Mouse (Mus musculus): ENCODE measurements around the gene Clip1. TPM values are rescaled to one million over a fixed set of nuclear protein-coding genes. Genes with fewer than 3 reads are reported as not detected.

The Clip1 gene
- polyA plus RNA-seq, 1 experiment from 2014 or later = 65.1 TPM

DNA sequence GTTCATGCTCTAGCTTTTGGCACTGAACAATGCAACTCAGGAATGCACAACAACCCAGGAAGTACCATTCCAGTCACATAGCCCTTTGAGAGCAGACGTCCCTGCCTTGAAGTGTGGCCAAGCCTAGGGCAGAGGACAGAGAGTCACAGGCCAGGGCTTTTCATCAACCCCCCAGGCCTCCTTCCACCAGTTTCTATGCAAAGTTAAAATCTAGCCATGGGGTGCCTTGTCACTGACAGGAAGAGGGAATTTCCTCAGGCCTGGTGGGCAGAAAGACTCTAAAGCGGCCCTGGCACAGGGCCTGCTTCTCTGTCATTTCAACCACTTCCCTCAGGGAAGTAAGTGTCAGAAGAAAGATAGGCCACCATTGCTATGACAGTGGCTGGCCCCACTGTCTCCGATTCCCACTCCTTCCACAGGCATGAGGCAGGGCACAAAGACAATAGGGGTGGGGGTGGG is 77.2 kb downstream of the Clip1 start:
- H3K4me3 ChIP-seq (ENCODE audit: inconsistent target) = no peak overlapping the region
- no peak overlapping the region for H3K27ac ChIP-seq
- WGBS (ENCODE audit: missing documents) = 78% methylated on average over 3 of the region's 3 CpGs
- H3K36me3 ChIP-seq (ENCODE audit: inconsistent target) = peaks cover 73% of the 10 kb centered on the region
- no peaks in the 10 kb centered on the region for H3K79me2 ChIP-seq (ENCODE audit: inconsistent target)

DNA sequence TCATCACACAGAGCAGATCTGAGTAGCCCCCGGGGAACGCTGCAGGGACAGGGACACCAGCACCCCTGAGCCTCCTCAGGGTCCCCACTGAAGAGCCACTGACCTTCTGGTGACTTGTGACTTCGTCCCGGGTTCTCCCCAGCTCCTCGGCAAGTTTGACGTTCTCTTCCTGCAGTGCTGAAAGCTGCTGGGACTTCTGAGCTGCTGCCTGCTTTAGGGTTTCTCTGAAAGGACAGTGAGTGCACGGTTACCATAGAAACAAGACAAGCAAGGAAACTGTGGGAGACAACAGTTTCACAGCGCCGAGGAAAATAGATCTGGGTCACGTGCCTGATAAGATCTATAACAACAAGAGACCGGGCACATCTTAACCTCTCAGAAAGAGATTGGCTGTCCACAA is 80.9 kb downstream of the Clip1 start:
- Histone ChIP-seq H3K4me3 (ENCODE audit: inconsistent target) (no peak overlapping the region), H3K27ac (no peak overlapping the region), H3K36me3 (ENCODE audit: inconsistent target) (peaks cover 75% of the 10 kb centered on the region), H3K79me2 (ENCODE audit: inconsistent target) (no peaks in the 10 kb centered on the region)
- 86% methylated on average over 11 of the region's 11 CpGs for WGBS (ENCODE audit: missing documents)

DNA sequence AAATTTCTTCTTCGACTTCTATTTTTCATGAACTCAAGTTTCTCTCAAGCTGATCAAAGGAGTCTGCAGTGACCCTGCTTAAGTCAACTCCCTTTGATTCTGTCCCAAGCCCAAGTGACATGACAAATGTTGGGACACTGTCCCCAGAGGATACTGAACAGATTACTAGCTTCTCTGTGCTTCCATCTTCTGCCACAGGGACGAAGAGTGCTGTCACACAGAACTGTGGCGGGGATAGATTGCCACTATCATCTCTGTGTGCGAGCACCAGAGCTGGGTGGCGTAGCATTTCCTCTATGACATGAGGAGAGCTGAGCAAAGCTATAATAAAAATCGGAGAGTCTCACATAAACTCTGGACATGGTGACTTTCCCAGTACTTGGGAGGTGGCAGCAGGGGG is 82.2 kb downstream of the Clip1 start:
- 88% methylated on average over 6 of the region's 6 CpGs for WGBS (ENCODE audit: missing documents)

DNA sequence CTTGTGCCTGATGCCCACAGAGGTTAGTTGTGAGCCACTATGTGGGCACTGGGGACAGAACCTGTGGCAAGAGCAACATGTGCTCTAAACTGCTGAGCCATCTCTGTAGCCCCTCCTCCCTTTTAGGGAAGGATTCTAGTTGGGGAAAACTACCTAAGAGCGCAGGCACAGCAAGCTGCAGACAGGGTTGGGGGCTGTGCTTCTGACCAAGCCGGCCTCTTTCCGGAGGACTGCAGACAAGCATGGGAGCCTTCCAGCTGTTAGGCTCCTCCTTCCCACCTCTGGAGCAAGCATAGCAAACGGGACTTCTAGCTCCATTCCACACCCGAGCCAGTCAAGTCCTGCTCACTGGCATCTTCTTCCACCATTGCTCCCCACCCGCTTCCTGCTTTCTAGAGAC is 85.1 kb downstream of the Clip1 start:
- no peaks in the 10 kb centered on the region for H3K79me2 ChIP-seq (ENCODE audit: inconsistent target)
- WGBS (ENCODE audit: missing documents) = 95% methylated on average over 6 of the region's 6 CpGs
- H3K27ac ChIP-seq = no peak overlapping the region
- H3K36me3 ChIP-seq (ENCODE audit: inconsistent target) = peaks cover 57% of the 10 kb centered on the region
- no peak overlapping the region for H3K4me3 ChIP-seq (ENCODE audit: inconsistent target)

More for the DNA sequence above, 82.2 kb downstream of the Clip1 start:
- H3K79me2 ChIP-seq (ENCODE audit: inconsistent target) = no peaks in the 10 kb centered on the region
- H3K27ac ChIP-seq = no peak overlapping the region
- H3K4me3 ChIP-seq (ENCODE audit: inconsistent target) = no peak overlapping the region
- H3K36me3 ChIP-seq (ENCODE audit: inconsistent target) = peaks cover 67% of the 10 kb centered on the region

DNA sequence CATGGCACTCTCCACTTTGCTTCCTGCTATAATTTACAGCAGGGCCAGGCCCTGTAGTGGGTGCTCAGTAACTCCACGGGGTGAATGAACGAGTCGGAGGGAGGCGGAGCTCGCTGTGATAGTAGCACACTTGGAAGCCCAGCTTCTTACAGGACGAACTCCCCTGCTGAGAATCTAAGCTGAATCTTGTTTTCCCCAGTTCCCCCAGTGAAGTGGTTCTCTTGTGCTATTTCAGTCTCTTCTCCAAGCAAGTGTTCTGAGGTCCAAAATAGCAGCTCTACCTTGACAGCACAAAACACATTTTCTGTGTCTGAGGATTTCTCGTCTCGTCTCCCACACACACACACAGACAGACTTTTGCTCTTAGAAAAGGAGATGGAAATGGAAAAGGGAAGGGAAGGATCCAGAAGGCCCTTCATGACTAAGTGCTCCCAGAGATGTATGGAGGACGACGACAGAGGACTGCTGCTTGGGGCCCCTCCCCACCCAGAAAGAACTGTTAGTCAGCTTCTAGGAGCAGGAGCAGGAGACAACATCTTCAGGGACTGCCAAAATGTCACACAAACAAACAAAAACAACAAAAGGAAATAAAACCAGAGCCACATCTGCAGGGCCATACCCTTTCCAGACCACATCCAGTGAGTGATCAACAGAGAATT is 90.7 kb downstream of the Clip1 start:
- WGBS (ENCODE audit: missing documents) = 91% methylated on average over 7 of the region's 10 CpGs
- Histone ChIP-seq H3K4me3 (ENCODE audit: inconsistent target) (no peak overlapping the region), H3K27ac (no peak overlapping the region), H3K79me2 (ENCODE audit: inconsistent target) (no peaks in the 10 kb centered on the region), H3K36me3 (ENCODE audit: inconsistent target) (peaks cover 45% of the 10 kb centered on the region)

DNA sequence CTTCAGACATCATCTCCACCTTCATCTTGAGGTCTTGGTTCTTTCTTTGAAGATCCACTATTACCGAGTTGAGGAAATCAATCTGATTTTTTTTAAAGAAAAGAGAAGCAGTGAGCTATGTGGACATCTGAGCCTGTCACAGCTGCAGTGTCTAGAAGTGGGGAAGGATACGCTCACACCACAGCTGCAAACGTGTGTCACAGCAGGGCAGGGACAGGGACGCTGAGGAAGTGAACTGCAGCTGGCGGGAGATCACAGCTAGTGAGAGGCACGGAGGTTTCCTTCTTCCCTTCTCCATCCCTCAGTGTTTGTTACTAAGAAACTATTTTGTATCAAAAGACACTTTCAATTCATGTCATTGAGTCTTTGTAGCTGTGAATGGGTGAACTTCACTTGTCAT is 104.4 kb downstream of the Clip1 start:
- Histone ChIP-seq H3K4me3 (ENCODE audit: inconsistent target) (no peak overlapping the region), H3K79me2 (ENCODE audit: inconsistent target) (no peaks in the 10 kb centered on the region), H3K27ac (no peak overlapping the region), H3K36me3 (ENCODE audit: inconsistent target) (peaks cover 41% of the 10 kb centered on the region)
- 71% methylated on average over 6 of the region's 6 CpGs for WGBS (ENCODE audit: missing documents)

DNA sequence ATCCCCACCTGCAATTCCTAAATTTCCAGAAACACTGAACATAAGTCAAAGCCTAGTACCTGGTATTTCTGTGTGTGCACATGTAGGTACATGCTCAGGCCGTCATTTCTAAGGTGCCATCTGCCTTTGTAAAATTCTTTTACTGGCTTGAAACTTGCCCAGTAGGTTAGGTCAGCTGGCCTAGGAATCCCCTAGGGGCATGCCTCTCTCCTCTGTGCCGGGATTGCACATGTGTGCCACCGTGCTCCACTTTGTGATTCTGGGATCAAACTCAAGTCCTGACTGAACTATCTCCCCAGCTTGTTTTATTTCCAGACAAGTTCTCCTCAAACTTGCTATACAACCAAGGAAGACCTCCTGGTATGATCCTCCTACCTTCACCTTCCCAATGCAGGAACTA is 107.7 kb downstream of the Clip1 start:
- Histone ChIP-seq H3K36me3 (ENCODE audit: inconsistent target) (peaks cover 26% of the 10 kb centered on the region), H3K27ac (no peak overlapping the region), H3K79me2 (ENCODE audit: inconsistent target) (peaks cover 9% of the 10 kb centered on the region), H3K4me3 (ENCODE audit: inconsistent target) (no peak overlapping the region)
- WGBS (ENCODE audit: missing documents) = 96% methylated on average over 3 of the region's 3 CpGs

DNA sequence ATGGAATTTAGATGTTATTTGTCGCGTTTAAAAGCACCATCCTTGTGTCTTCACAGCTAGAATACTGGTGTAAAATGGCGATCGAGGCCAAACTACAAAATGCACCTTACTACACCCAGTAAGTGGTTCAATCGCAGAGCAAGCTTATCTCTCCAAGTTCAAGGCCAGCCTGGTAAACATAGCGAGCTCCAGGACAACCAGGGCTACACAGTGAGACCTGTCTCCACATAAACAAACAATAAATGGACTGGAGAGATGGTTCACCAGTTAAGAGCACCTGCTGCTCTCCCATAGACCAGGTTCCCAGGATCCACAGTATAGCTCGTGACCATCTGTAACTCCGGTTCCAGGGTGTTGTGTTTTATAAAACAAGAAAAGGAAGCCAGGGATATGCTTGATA is 111.1 kb downstream of the Clip1 start:
- Histone ChIP-seq H3K79me2 (ENCODE audit: inconsistent target) (peaks cover 38% of the 10 kb centered on the region), H3K27ac (no peak overlapping the region), H3K36me3 (ENCODE audit: inconsistent target) (peaks cover 21% of the 10 kb centered on the region; the same call in 1 of the 2 replicates), H3K4me3 (ENCODE audit: inconsistent target) (no peak overlapping the region)
- 70% methylated on average over 8 of the region's 8 CpGs for WGBS (ENCODE audit: missing documents)

DNA sequence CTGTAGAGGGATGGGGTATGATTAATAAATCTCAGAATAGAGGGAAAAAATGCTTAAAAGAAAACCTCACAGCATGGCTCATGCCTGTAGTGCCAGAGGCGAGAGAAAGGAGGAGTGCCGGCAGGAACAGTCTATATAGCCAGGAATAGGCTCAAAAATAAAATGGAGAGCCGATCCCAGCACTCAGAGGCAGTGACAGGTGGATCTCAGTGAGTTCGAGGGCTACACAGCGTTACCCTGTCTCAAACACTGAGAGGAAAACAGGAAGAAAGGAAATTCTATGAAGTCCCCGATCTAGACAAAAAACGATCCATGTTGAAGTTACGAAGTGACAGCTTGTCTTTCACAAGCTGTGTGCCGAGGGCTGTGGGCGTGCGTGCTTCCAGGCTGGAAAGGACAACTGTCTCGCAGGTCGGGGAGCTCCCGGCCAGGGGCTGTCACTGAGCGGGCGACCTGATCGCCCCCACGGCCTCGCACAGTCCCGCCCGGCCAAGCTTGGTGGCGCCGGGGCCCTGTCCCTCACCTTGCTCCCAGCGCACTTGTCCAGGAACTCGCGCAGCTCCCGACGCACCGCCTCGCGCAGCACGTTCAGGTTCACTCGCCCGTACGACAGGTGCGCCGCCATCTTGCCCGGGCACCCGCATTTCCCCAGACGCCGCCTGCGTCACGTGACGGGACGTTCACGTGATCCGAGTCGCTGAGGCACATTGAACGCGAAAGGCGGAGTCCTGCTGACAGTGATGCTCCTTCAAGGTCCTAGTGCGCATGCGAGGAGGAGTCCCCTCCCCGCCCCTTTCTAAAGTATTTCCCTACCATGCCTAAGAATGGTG is 111.8 kb downstream of the Clip1 start, which contains the start of gene Vps33a:
Gene Vps33a (minus strand): TSS at position 682 of the 830 bp plus-strand sequence.
- WGBS (ENCODE audit: missing documents) = under 1% methylated on average over 54 of the region's 54 CpGs
- H3K79me2 ChIP-seq (ENCODE audit: inconsistent target) = peaks cover 45% of the 10 kb centered on the region
- peak within 1 kb of the TSS; percentile 91 for H3K4me3 ChIP-seq (ENCODE audit: inconsistent target)
- peak within 1 kb of the TSS; percentile 77 for H3K27ac ChIP-seq
- peaks cover 13% of the 10 kb centered on the region; the same call in 1 of the 2 replicates for H3K36me3 ChIP-seq (ENCODE audit: inconsistent target)

DNA sequence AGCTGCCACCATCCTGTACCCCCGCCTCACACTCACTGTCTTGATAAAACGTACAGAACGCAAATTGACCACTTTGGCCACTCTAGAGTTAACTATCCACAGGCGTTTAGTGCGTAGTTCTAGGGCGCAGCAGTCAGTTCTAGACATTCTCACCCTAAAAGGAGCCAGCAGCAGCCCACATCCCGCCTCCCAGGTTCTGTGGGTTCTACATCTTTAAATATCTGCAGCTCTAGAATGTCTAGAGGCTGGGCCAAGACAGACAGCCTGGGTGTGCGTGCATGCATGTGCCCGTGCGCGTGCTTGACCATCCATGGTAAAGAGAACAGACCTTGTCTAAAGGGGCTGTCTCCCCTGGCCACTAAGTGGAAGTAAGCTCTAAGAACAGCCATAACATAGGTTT is 123.3 kb downstream of the Clip1 start:
- Histone ChIP-seq H3K27ac (no peak overlapping the region), H3K36me3 (ENCODE audit: inconsistent target) (peaks cover 90% of the 10 kb centered on the region), H3K4me3 (ENCODE audit: inconsistent target) (no peak overlapping the region), H3K79me2 (ENCODE audit: inconsistent target) (peaks cover 56% of the 10 kb centered on the region; the same call in 1 of the 2 replicates)
- WGBS (ENCODE audit: missing documents) = 95% methylated on average over 11 of the region's 11 CpGs

DNA sequence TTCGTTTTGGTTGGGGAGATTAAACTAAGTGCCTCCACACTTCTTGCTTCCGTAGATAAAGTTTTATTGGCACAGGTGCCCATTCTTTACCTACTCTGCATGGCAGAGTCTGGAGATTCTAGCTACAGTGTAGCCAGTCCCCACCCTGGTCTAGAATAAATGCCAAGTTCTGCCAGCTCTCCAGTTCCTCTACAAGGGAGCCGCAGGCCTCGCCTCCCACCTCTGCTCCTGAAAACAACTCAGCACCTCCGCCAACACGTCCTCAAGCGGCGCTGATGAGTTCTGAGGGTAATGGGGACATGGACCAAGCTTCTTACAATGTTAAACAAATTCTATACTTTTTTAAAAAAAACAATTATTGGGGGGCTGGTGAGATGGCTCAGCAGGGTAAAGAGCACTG is 124.8 kb downstream of the Clip1 start:
- WGBS (ENCODE audit: missing documents) = 94% methylated on average over 8 of the region's 8 CpGs
- H3K4me3 ChIP-seq (ENCODE audit: inconsistent target) = no peak overlapping the region
- no peak overlapping the region for H3K27ac ChIP-seq
- H3K36me3 ChIP-seq (ENCODE audit: inconsistent target) = peaks cover 84% of the 10 kb centered on the region
- peaks cover 41% of the 10 kb centered on the region; the same call in 1 of the 2 replicates for H3K79me2 ChIP-seq (ENCODE audit: inconsistent target)

DNA sequence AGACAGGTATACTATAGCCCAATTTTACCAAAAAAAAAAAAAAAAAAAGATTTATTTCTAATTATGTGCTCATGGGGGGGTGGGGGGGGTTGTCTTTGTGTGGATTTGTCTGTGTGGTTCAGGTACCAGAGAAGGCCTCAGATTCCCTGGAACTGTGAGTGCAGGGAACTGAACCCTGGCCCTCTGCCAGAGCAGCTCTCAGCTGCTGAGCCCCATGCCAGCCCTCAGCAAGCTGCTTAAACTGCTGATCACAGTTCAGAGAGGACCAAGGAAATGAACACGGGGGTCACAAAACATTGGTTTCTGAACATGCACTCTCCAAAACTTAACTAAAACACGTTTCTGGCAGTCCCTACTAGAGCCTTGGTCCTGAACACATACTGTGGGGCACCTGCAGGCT is 128.0 kb downstream of the Clip1 start:
- Histone ChIP-seq H3K4me3 (ENCODE audit: inconsistent target) (no peak overlapping the region), H3K27ac (no peak overlapping the region), H3K36me3 (ENCODE audit: inconsistent target) (peaks cover 62% of the 10 kb centered on the region), H3K79me2 (ENCODE audit: inconsistent target) (peaks cover 15% of the 10 kb centered on the region; the same call in 1 of the 2 replicates)
- 84% methylated on average over 2 of the region's 2 CpGs for WGBS (ENCODE audit: missing documents)

DNA sequence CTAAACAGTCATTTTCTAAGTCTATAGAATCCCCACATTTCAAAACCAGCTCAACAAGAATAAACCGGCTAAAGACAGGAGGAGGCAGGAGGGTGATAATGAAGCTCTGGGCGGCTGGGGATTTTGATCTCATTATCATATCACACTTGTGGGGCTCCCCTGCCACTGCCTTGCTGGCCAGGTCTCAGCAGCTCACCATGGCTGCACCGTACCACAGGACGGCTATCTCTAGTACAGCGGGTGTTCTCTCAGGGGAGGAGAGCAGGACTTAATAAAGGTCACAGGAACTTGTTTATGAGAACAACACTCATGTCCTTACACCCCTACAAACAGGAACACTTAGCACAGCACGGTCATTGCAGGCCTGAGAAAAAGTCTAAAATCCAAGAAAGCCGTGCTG is 128.7 kb downstream of the Clip1 start:
- WGBS (ENCODE audit: missing documents) = 94% methylated on average over 7 of the region's 7 CpGs
- Histone ChIP-seq H3K27ac (no peak overlapping the region), H3K79me2 (ENCODE audit: inconsistent target) (peaks cover 8% of the 10 kb centered on the region; the same call in 1 of the 2 replicates), H3K4me3 (ENCODE audit: inconsistent target) (no peak overlapping the region), H3K36me3 (ENCODE audit: inconsistent target) (peaks cover 54% of the 10 kb centered on the region)

DNA sequence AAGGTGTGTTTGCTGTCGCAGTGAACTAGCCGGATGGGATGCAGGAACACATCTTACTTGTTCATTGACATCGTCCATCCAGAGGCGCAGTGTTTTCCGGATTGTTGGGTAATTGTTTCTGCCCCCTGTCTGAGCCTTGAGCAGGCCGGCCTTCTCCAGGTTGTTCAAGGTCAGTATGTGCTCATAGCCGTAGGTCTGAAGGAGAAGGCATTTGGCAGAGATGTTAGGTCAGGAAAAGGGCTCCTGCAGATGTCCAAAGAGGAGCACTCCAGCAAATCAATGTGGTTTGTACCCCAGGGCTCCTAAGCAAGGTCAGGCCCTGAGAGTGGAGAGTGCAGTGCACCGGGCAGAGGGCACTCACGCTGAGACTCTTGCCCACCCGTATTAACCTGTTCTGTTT is 150.6 kb downstream of the Clip1 start:
- Histone ChIP-seq H3K79me2 (ENCODE audit: inconsistent target) (no peaks in the 10 kb centered on the region), H3K4me3 (ENCODE audit: inconsistent target) (no peak overlapping the region), H3K36me3 (ENCODE audit: inconsistent target) (peaks cover 88% of the 10 kb centered on the region), H3K27ac (no peak overlapping the region)
- 96% methylated on average over 10 of the region's 10 CpGs for WGBS (ENCODE audit: missing documents)

DNA sequence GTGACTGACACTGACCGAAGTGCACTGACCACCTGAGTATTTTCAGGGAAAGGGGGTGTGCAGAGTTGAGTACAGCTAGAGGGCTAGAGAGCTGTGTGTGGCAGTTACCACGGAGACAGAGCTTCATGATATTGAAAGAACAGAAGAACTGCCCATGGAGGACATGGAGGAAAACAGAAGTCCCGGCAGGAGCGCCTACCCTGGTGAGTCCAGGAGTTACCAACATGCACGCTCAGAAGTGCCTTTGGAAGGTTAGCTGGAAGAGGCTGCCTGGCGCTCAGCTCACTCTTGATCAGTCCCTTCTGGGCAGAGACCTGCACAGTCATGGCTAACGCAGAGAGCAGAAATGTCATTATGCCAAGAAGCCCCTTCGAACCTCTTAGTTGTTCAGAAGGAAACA is 154.4 kb downstream of the Clip1 start:
- H3K79me2 ChIP-seq (ENCODE audit: inconsistent target) = no peaks in the 10 kb centered on the region
- no peak overlapping the region for H3K27ac ChIP-seq
- H3K4me3 ChIP-seq (ENCODE audit: inconsistent target) = no peak overlapping the region
- 93% methylated on average over 8 of the region's 8 CpGs for WGBS (ENCODE audit: missing documents)
- peaks cover 83% of the 10 kb centered on the region for H3K36me3 ChIP-seq (ENCODE audit: inconsistent target)

Data from macrophage (primary cell).